Mouse (Mus musculus) liver, embryonic 14.5 days (tissue): ENCODE measurements at regions not wholly inside any gene's neighbourhood (a gene's known extent, or its start where the extent isn't known, plus 50 kb on each side); places are given as distances from the start of the nearest gene placed in this dataset.

Experiments used
- ATAC-seq: fragments of 200-750 bp; cut with Nextera tagmentation; 2 replicates; pipeline ENCODE4 v1.8.0; 2017; ENCODE audit warnings: moderate number of reproducible peaks, mild to moderate bottlenecking, moderate library complexity; ENCODE audit not compliant: insufficient read depth
- DNase-seq, 3 experiments: peaks; one replicate each; pipeline ENCODE4 v3.0.0-alpha.2; 2012 to 2013; ENCODE audit warnings: low read depth in 3 of 3, low spot score in 3 of 3
- H3K27ac ChIP-seq: fragments of 300-500 bp; sonication (generic); 2 replicates; pipeline ENCODE4 v1.5.1; 2014; ENCODE audit warnings: moderate library complexity, mild to moderate bottlenecking, control low read depth, inconsistent platforms
- H3K27me3 ChIP-seq: fragments of 300-500 bp; sonication (generic); 2 replicates; pipeline ENCODE4 v1.6.1; 2014; ENCODE audit warnings: mild to moderate bottlenecking, low read length, moderate library complexity; ENCODE audit not compliant: control insufficient read depth, insufficient read depth
- H3K36me3 ChIP-seq: fragments of 300-500 bp; sonication (generic); replicated peaks from 2 replicates; pipeline ENCODE4 v1.6.1; 2014; ENCODE audit warnings: low read depth; ENCODE audit not compliant: control insufficient read depth, insufficient read depth
- H3K4me1 ChIP-seq, 2 experiments: fragments of 200-500 bp in 1 of 2; fragments of 300-500 bp in 1 of 2; sonication (generic) in 1 of 2; replicated peaks; 2 replicates each; pipeline ENCODE4 v1.6.1; 2012 to 2014; ENCODE audit warnings: antibody characterized with exemption in 1 of 2, inconsistent platforms in 1 of 2, low read length in 1 of 2; ENCODE audit not compliant: control insufficient read depth in 2 of 2, insufficient read depth in 2 of 2
- H3K4me2 ChIP-seq: fragments of 300-500 bp; sonication (generic); 2 replicates; pipeline ENCODE4 v1.6.1; 2014; ENCODE audit warnings: low read depth, mild to moderate bottlenecking, control low read depth, moderate library complexity
- H3K4me3 ChIP-seq, 2 experiments: fragments of 200-500 bp in 1 of 2; fragments of 300-500 bp in 1 of 2; sonication (generic) in 1 of 2; 2 replicates each; pipeline ENCODE4 v1.5.1; 2012 to 2014; ENCODE audit warnings: low read depth in 2 of 2, low read length in 2 of 2, mild to moderate bottlenecking in 2 of 2, control low read depth in 1 of 2, inconsistent platforms in 1 of 2, moderate library complexity in 1 of 2; ENCODE audit not compliant: insufficient read depth in 1 of 2
- H3K9ac ChIP-seq: fragments of 300-500 bp; sonication (generic); replicated peaks from 2 replicates; pipeline ENCODE4 v1.6.1; 2014; ENCODE audit warnings: mild to moderate bottlenecking, control low read depth, moderate library complexity
- H3K9me3 ChIP-seq: fragments of 300-500 bp; sonication (generic); 2 replicates; pipeline ENCODE4 v1.6.1; 2016; ENCODE audit warnings: low read length, mixed read lengths; ENCODE audit not compliant: control insufficient read depth
- CTCF ChIP-seq: IDR thresholded peaks from 2 replicates; pipeline ENCODE4 v1.5.1; 2016; ENCODE audit warnings: antibody characterized with exemption, low read depth, control low read depth
- EP300 ChIP-seq: IDR thresholded peaks from 2 replicates; pipeline ENCODE4 v1.6.1; 2016; ENCODE audit warnings: antibody characterized with exemption, low read depth
- WGBS: fragments of 180-500 bp; shearing (Covaris S2); extraction: QIAGEN DNeasy Blood & Tissue Kit; methylation state at CpG from one replicate; pipeline ENCODE4 v1.1.7; 2014; ENCODE audit not compliant: insufficient replicate concordance; 5-methylcytosine and 5-hydroxymethylcytosine counted together

- H3K4me1 ChIP-seq: no peaks in the 10 kb centered on the region
- TF ChIP-seq CTCF (no peak), EP300 (no peak)
- H3K9ac ChIP-seq: no peak overlapping the region
- H3K27me3 ChIP-seq: no peaks in the 10 kb centered on the region
- ATAC-seq (no peak), DNase-seq (no peak)
- no peak overlapping the region for H3K27ac ChIP-seq
- no peaks in the 10 kb centered on the region for H3K36me3 ChIP-seq
- WGBS: 28% methylated on average over 4 of the region's 4 CpGs
- H3K4me2 ChIP-seq: no peak overlapping the region
- H3K4me3 ChIP-seq: no peak overlapping the region
- H3K9me3 ChIP-seq: no peaks in the 10 kb centered on the region
Measured at GRCm38 (mm10) chr5:106285152-106285551, 172.8 kb downstream of the Barhl2 start.

GRCm38 (mm10) chr5:106284731-106285130, 173.2 kb downstream of the Barhl2 start:
- no peak overlapping the region for H3K9ac ChIP-seq
- no peaks in the 10 kb centered on the region for H3K27me3 ChIP-seq
- H3K4me1 ChIP-seq: no peaks in the 10 kb centered on the region
- H3K27ac ChIP-seq: no peak overlapping the region
- no peak overlapping the region for H3K4me2 ChIP-seq
- TF ChIP-seq EP300 (no peak), CTCF (no peak)
- no peak for ATAC-seq
- WGBS: 24% methylated on average over 9 of the region's 9 CpGs
- no peak overlapping the region for H3K4me3 ChIP-seq
- no peak for DNase-seq
- no peaks in the 10 kb centered on the region for H3K9me3 ChIP-seq
- H3K36me3 ChIP-seq: no peaks in the 10 kb centered on the region

- no peaks in the 10 kb centered on the region for H3K27me3 ChIP-seq
- no peaks in the 10 kb centered on the region for H3K36me3 ChIP-seq
- ATAC-seq (no peak), DNase-seq (no peak)
- H3K4me2 ChIP-seq: no peak overlapping the region
- H3K4me3 ChIP-seq: no peak overlapping the region
- no peak overlapping the region for H3K9ac ChIP-seq
- H3K4me1 ChIP-seq: no peaks in the 10 kb centered on the region
- 68% methylated on average over 9 of the region's 9 CpGs for WGBS
- H3K9me3 ChIP-seq: no peaks in the 10 kb centered on the region
- no peak overlapping the region for H3K27ac ChIP-seq
- TF ChIP-seq EP300 (no peak), CTCF (no peak)
Measured at GRCm38 (mm10) chr5:106282646-106283045, 175.3 kb downstream of the Barhl2 start.

- DNase-seq: no peak
Measured at GRCm38 (mm10) chr5:106277786-106278185, 180.2 kb downstream of the Barhl2 start.

GRCm38 (mm10) chr5:106277231-106277630, 180.7 kb downstream of the Barhl2 start:
- ATAC-seq (no peak), DNase-seq (no peak)
- no peaks in the 10 kb centered on the region for H3K9me3 ChIP-seq
- H3K27me3 ChIP-seq: no peaks in the 10 kb centered on the region
- 63% methylated on average over 9 of the region's 9 CpGs for WGBS
- H3K4me2 ChIP-seq: no peak overlapping the region
- no peak overlapping the region for H3K27ac ChIP-seq
- no peak for TF ChIP-seq EP300
- TF ChIP-seq CTCF: no peak
- H3K4me3 ChIP-seq: no peak overlapping the region
- H3K36me3 ChIP-seq: no peaks in the 10 kb centered on the region
- H3K4me1 ChIP-seq: no peaks in the 10 kb centered on the region
- no peak overlapping the region for H3K9ac ChIP-seq

More at GRCm38 (mm10) chr5:106277786-106278185, 180.2 kb downstream of the Barhl2 start:
- H3K27me3 ChIP-seq: no peaks in the 10 kb centered on the region
- H3K9ac ChIP-seq: no peak overlapping the region
- ATAC-seq: no peak
- 70% methylated on average over 8 of the region's 8 CpGs for WGBS
- H3K4me1 ChIP-seq: no peaks in the 10 kb centered on the region
- H3K36me3 ChIP-seq: no peaks in the 10 kb centered on the region
- no peak overlapping the region for H3K4me2 ChIP-seq
- H3K27ac ChIP-seq: no peak overlapping the region
- TF ChIP-seq EP300 (no peak), CTCF (no peak)
- H3K9me3 ChIP-seq: no peaks in the 10 kb centered on the region
- no peak overlapping the region for H3K4me3 ChIP-seq

- no peaks in the 10 kb centered on the region for H3K27me3 ChIP-seq
- H3K36me3 ChIP-seq: no peaks in the 10 kb centered on the region
- H3K9ac ChIP-seq: no peak overlapping the region
- no peak for ATAC-seq
- H3K9me3 ChIP-seq: no peaks in the 10 kb centered on the region
- no peak for DNase-seq
- TF ChIP-seq EP300 (no peak), CTCF (no peak)
- no peak overlapping the region for H3K4me3 ChIP-seq
- 22% methylated on average over 2 of the region's 2 CpGs for WGBS
- no peaks in the 10 kb centered on the region for H3K4me1 ChIP-seq
- no peak overlapping the region for H3K27ac ChIP-seq
- no peak overlapping the region for H3K4me2 ChIP-seq
Measured at GRCm38 (mm10) chr5:106276186-106276585, 181.8 kb downstream of the Barhl2 start.
